Mouse (Mus musculus) liver, adult 2 months (tissue): ENCODE measurements around the gene Tmem37. TPM values are rescaled to one million over a fixed set of nuclear protein-coding genes. Genes with fewer than 3 reads are reported as not detected.

Source experiments
- DNase-seq: peaks from one replicate; pipeline ENCODE4 v3.0.0-alpha.2; 2011; ENCODE audit warnings: low read depth, low spot score; ENCODE audit errors: extremely low read depth
- H3K27ac ChIP-seq: fragments of 200-500 bp; replicated peaks from 2 replicates; pipeline ENCODE4 v1.5.1; 2012; ENCODE audit warnings: low read depth, mild to moderate bottlenecking, control low read depth, inconsistent platforms, low read length; ENCODE audit not compliant: insufficient read depth
- H3K27me3 ChIP-seq: fragments of 200-500 bp; 2 replicates; pipeline ENCODE4 v1.6.1; 2012; ENCODE audit warnings: mild to moderate bottlenecking, moderate library complexity, low read length, inconsistent platforms; ENCODE audit not compliant: control insufficient read depth, insufficient read depth
- H3K36me3 ChIP-seq: fragments of 200-500 bp; 2 replicates; pipeline ENCODE4 v1.6.1; 2012; ENCODE audit warnings: low read length, inconsistent platforms; ENCODE audit not compliant: control insufficient read depth, insufficient read depth
- H3K4me1 ChIP-seq: fragments of 200-500 bp; 2 replicates; pipeline ENCODE4 v1.6.1; 2011; ENCODE audit warnings: low read length; ENCODE audit not compliant: control insufficient read depth, insufficient read depth
- H3K4me3 ChIP-seq: fragments of 200-500 bp; 2 replicates; pipeline ENCODE4 v1.5.1; 2011; ENCODE audit warnings: low read depth, mild to moderate bottlenecking, control low read depth, low read length, moderate library complexity; ENCODE audit not compliant: insufficient read depth
- H3K79me2 ChIP-seq: fragments of 200-500 bp; 2 replicates; pipeline ENCODE4 v1.6.1; 2012; ENCODE audit warnings: inconsistent platforms, mild to moderate bottlenecking, low read length, moderate library complexity; ENCODE audit not compliant: control insufficient read depth, insufficient read depth
- H3K9ac ChIP-seq: fragments of 200-500 bp; 2 replicates; pipeline ENCODE4 v1.6.1; 2012; ENCODE audit warnings: low read depth, mild to moderate bottlenecking, control low read depth, inconsistent platforms, low read length
- CTCF ChIP-seq: fragments of 200-500 bp; IDR thresholded peaks from 2 replicates; pipeline ENCODE4 v1.5.1; 2011; ENCODE audit warnings: low read depth, low read length, control low read depth
- POLR2A ChIP-seq: fragments of 200-500 bp; IDR thresholded peaks from 2 replicates; pipeline ENCODE4 v1.6.1; 2011; ENCODE audit warnings: low read length, control low read depth; ENCODE audit not compliant: insufficient read depth; ENCODE audit errors: extremely low read depth
- WGBS: fragments of 180-500 bp; shearing (Covaris S2); methylation state at CpG from one replicate; pipeline ENCODE4 v1.1.7; 2018; 5-methylcytosine and 5-hydroxymethylcytosine counted together
- polyA plus RNA-seq: library from polyadenylated mRNA; depleted of rRNA; stranded (reverse); fragments of >200 nt; gene quantifications from 2 replicates; pipeline ENCODE4 v1.2.3, GENCODE M21; 2012; rRNA removed
- total RNA-seq: library from RNA; depleted of rRNA; stranded (reverse); fragments of >200 nt; gene quantifications from 2 replicates; pipeline ENCODE4 v1.2.3, GENCODE M21; 2014; rRNA removed

Gene Tmem37
- total RNA-seq (64.9 and 96.5 TPM in 2 replicates), polyA plus RNA-seq (172 and 299 TPM in 2 replicates)

DNA sequence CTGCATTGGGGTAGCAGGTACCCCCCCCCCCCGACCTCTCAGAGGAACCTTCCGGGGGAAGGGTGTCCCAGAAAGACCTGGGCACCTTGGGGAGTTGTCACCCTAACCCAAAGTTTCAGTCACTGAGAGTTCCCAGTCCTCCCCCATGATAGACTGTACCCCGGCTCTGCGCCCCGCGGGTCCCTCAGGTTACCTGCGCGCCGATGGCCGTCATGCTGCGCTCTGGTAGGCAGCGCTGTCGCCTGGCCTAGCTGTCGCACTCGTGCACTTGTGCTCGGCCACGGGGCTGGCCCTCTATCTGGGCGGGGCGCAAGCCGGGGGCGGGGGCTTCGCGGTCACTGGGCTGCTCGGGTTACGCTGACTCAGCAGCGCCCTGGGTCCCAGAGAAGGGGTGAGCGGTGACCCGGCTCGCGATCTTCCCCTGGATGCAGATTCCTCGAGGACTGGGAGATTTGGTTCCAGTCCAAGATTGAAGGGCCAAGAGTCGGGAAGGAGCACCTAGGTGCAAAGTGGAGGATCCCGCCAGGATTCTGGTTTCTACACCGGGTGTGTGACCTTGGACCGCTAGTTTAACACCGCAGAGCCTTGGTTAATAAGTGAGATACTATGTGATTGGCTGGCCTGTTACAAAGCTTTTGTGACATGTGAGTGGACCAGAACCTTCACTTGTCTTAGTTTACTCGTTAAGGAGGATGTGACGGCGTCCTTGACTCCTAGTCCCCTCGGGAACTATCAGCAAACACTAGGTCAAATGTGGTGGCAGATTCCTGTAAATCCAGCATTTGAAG, at the start of gene Tmem37:
Tmem37 (minus strand) TSS at position 556 of the 788 bp plus-strand sequence.
- H3K27ac ChIP-seq, result peak within 1 kb of the TSS; percentile 92
- 2% methylated on average over 40 of the region's 40 CpGs for WGBS
- no peaks in the 10 kb centered on the region for H3K36me3 ChIP-seq
- no peaks in the 10 kb centered on the region for H3K27me3 ChIP-seq
- peak; percentile 76 for DNase-seq
- H3K79me2 ChIP-seq, result peaks cover 19% of the 10 kb centered on the region; the same call in 1 of the 2 replicates
- peak within 1 kb of the TSS; percentile 78 for H3K9ac ChIP-seq
- H3K4me1 ChIP-seq, result peaks cover 33% of the 10 kb centered on the region
- peak within 1 kb of the TSS; percentile 72 for H3K4me3 ChIP-seq
- TF ChIP-seq CTCF (no peak), POLR2A (peak; percentile 84)

DNA sequence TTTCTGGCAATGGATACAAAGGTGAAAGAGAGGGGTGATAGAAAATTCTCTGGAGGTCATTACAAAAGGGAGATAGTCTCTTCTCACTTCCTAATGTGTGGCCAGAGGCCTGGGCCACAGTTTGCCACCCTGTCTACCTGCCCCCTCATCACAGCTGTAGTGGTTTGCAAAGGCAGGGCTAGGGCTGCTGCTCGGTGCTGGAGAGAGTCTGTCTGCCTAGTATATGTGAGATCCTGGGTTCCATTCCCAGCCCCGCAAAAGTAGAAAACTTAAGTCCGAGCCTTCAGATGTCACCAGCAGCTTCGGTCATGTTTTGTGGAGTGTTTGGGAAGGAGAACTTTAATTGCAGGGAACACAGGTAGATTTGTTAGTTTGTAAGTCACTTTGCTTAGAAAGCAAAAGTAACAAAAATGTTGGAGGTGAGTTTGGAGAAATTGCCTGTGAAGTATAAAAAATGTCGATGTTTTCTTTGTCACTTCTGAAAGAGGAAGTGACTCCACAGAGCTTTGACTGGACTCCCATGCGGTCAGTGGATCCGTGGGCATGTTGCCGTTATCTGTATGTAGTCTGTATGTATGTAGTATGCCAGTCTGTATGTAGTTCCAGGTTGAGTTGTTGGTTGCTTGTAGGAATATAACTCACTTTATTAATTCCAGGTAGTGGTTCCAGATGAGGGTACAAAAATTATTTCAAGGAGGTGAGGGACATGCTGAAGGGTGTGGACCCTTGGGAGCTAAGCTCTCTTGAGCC, 48.9 kb upstream of the Tmem37 start:
- Histone ChIP-seq H3K36me3 (peaks cover 13% of the 10 kb centered on the region), H3K9ac (no peak overlapping the region), H3K27me3 (no peaks in the 10 kb centered on the region), H3K27ac (no peak overlapping the region), H3K79me2 (peaks cover 13% of the 10 kb centered on the region; the same call in 1 of the 2 replicates), H3K4me1 (peaks cover 16% of the 10 kb centered on the region), H3K4me3 (no peak overlapping the region)
- no peak for DNase-seq
- WGBS, result 89% methylated on average over 8 of the region's 8 CpGs
- no peak for TF ChIP-seq POLR2A
- TF ChIP-seq CTCF, result no peak

- Histone ChIP-seq H3K4me1 (peaks cover 18% of the 10 kb centered on the region), H3K36me3 (peaks cover 18% of the 10 kb centered on the region), H3K9ac (peak overlapping the region; percentile 45), H3K79me2 (peaks cover 13% of the 10 kb centered on the region; the same call in 1 of the 2 replicates), H3K27ac (peak overlapping the region; percentile 75), H3K4me3 (no peak overlapping the region), H3K27me3 (no peaks in the 10 kb centered on the region)
- DNase-seq, result no peak
- no peak for TF ChIP-seq POLR2A
- no peak for TF ChIP-seq CTCF
- 87% methylated on average over 9 of the region's 9 CpGs for WGBS
These were observed 48.2 kb upstream of the Tmem37 start for GRCm38 (mm10) chr1:120121930-120122530.

- no peaks in the 10 kb centered on the region for H3K27me3 ChIP-seq
- peak; percentile 94 for DNase-seq
- H3K4me3 ChIP-seq, result peak within 1 kb of the TSS; percentile 76
- TF ChIP-seq POLR2A (peak; percentile 98), CTCF (no peak)
- peaks cover 19% of the 10 kb centered on the region for H3K36me3 ChIP-seq
- under 1% methylated on average over 52 of the region's 52 CpGs for WGBS
- H3K79me2 ChIP-seq, result peaks cover 13% of the 10 kb centered on the region; the same call in 1 of the 2 replicates
- H3K27ac ChIP-seq, result peak within 1 kb of the TSS; percentile 92
- H3K4me1 ChIP-seq, result peaks cover 18% of the 10 kb centered on the region
- H3K9ac ChIP-seq, result peak within 1 kb of the TSS; percentile 82
These were observed 47.3 kb upstream of the Tmem37 start, which contains the start of the genes Dbi and 3110009E18Rik for GRCm38 (mm10) chr1:120120969-120121811. Dbi (minus strand) TSS chr1:120121078. 3110009E18Rik (plus strand) TSS chr1:120121187.

DNA sequence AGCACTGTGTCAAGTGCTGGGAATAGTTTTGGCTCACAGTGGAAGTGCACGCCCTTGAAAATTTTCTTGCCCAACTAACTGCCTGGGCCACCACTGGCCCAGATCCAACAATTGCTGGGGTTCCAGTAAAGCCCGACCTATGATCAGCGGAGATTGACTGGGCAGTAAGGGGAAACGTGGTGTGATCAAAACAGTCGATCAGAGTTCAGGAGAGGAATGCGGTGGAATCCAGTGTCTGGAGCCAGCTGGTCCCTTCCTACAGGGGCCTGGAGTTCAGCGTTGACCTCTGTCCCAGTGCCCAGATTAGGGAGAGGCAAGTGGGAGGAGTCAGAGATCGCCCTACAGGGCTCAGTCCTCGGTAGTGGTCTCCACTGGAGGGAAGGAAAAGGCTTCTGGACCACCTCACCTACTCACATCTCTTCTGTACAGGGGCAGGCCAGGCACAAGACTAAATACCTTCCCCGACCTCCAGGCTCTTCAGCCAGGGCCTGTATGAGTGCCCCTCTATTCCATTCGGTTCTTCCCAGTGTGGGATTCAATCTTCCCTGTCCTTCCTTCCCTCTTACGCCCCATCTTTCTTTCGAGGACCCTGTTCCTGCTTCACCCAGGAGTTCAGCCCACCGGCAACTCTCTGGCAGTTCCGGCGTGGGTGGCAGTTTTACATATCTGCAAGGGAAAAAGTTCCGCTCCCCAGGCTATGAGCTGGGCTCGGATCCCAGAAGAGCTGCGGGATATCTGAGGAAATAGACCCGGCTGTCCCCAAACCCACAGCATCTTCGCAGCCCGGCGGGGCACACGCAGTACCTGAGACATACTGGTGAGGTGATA, 46.5 kb upstream of the Tmem37 start:
- H3K9ac ChIP-seq, result peak overlapping the region; percentile 82
- DNase-seq, result peak; percentile 99
- no peak for TF ChIP-seq CTCF
- TF ChIP-seq POLR2A, result peak; percentile 19; the same call in 1 of the 2 replicates
- H3K4me3 ChIP-seq, result peak overlapping the region; percentile 76
- H3K27me3 ChIP-seq, result no peaks in the 10 kb centered on the region
- H3K27ac ChIP-seq, result peak overlapping the region; percentile 92
- under 1% methylated on average over 24 of the region's 24 CpGs for WGBS
- H3K36me3 ChIP-seq, result peaks cover 21% of the 10 kb centered on the region
- peaks cover 13% of the 10 kb centered on the region; the same call in 1 of the 2 replicates for H3K79me2 ChIP-seq
- H3K4me1 ChIP-seq, result peaks cover 18% of the 10 kb centered on the region
